Mouse (Mus musculus): ENCODE measurements around the gene Rtn4r.

- TF ChIP-seq CTCF (IDR thresholded peaks at IDR 0.05) (no peak), EP300 (IDR thresholded peaks at IDR 0.05) (no peak)
Observed at GRCm38 (mm10) chr16:18122740-18123139, 4.7 kb upstream of the Rtn4r start.
